Mouse (Mus musculus): ENCODE results near the gene Zfp91. TPM values are rescaled to one million over a fixed set of nuclear protein-coding genes. Genes with fewer than 3 reads are reported as not detected.
"Not testable (repeated sequence)": the region's sequence is repeated elsewhere in the genome, so short reads cannot be mapped to it uniquely, and the experiment has no call there.

Zfp91 gene
- total RNA-seq, 2 experiments from 2014 or later: 131 to 144 TPM

- peak; percentile 96 for DNase-seq (ENCODE audit: low spot score)
These were observed 1.6 kb downstream of the Zfp91 start for GRCm38 (mm10) chr19:12794056-12795044.

GRCm38 (mm10) chr19:12792374-12792773 is 3.6 kb downstream of the Zfp91 start:
- no peak for DNase-seq (ENCODE audit: low spot score)

GRCm38 (mm10) chr19:12787721-12788120 is 8.2 kb downstream of the Zfp91 start:
- no peak for DNase-seq (ENCODE audit: low spot score)

GRCm38 (mm10) chr19:12786803-12787395 is 9.0 kb downstream of the Zfp91 start:
- no peak for DNase-seq (ENCODE audit: low spot score)

- no peak for DNase-seq (ENCODE audit: low spot score)
These were observed 15.5 kb downstream of the Zfp91 start for GRCm38 (mm10) chr19:12780437-12780836.

- DNase-seq (ENCODE audit: low spot score): peak; percentile 56
These were observed 25.0 kb downstream of the Zfp91 start for GRCm38 (mm10) chr19:12770888-12771287.

- DNase-seq (ENCODE audit: low spot score): no peak
These were observed 30.6 kb downstream of the Zfp91 start, which contains the start of gene Cntf for GRCm38 (mm10) chr19:12765308-12765707. Gene Cntf (minus strand): TSS chr19:12765632.

GRCm38 (mm10) chr19:12762212-12763130 is 33.5 kb downstream of the Zfp91 start:
- DNase-seq (ENCODE audit: low spot score): no peak

GRCm38 (mm10) chr19:12759656-12760055 is 36.3 kb downstream of the Zfp91 start:
- peak; percentile 27 for DNase-seq (ENCODE audit: low spot score)

GRCm38 (mm10) chr19:12758936-12759478 is 36.9 kb downstream of the Zfp91 start:
- DNase-seq (ENCODE audit: low spot score): no peak

GRCm38 (mm10) chr19:12756286-12756685 is 39.6 kb downstream of the Zfp91 start:
- no peak for DNase-seq (ENCODE audit: low spot score)

GRCm38 (mm10) chr19:12731950-12732349 is 64.0 kb downstream of the Zfp91 start:
- no peak for DNase-seq (ENCODE audit: low spot score)

GRCm38 (mm10) chr19:12731036-12731435 is 64.9 kb downstream of the Zfp91 start:
- no peak for DNase-seq (ENCODE audit: low spot score)

- DNase-seq (ENCODE audit: low spot score): no peak
These were observed 70.1 kb downstream of the Zfp91 start for GRCm38 (mm10) chr19:12725851-12726250.

GRCm38 (mm10) chr19:12722308-12722707 is 73.6 kb downstream of the Zfp91 start:
- peak; percentile 40 for DNase-seq (ENCODE audit: low spot score)

GRCm38 (mm10) chr19:12721596-12721995 is 74.3 kb downstream of the Zfp91 start:
- not testable (repeated sequence) for DNase-seq (ENCODE audit: low spot score)

- DNase-seq (ENCODE audit: low spot score): not testable (repeated sequence)
These were observed 75.0 kb downstream of the Zfp91 start for GRCm38 (mm10) chr19:12720919-12721318.

GRCm38 (mm10) chr19:12720463-12720862 is 75.5 kb downstream of the Zfp91 start:
- no peak for DNase-seq (ENCODE audit: low spot score)

GRCm38 (mm10) chr19:12719189-12719588 is 76.7 kb downstream of the Zfp91 start:
- no peak for DNase-seq (ENCODE audit: low spot score)

Data from gastrocnemius, adult 18-20 months (tissue).